Mouse (Mus musculus) liver, embryonic 11.5 days (tissue): ENCODE results near the gene Lrmda. TPM values are rescaled to one million over a fixed set of nuclear protein-coding genes. Genes with fewer than 3 reads are reported as not detected.

Source experiments
- ATAC-seq: fragments of 200-750 bp; cut with Nextera tagmentation; replicated peaks from 2 replicates; pipeline ENCODE4 v1.8.0; 2017; ENCODE audit warnings: moderate number of reproducible peaks, mild to moderate bottlenecking, moderate TSS enrichment, moderate library complexity; ENCODE audit not compliant: low FRiP score
- DNase-seq: peaks from one replicate; pipeline ENCODE4 v3.0.0-alpha.2; 2017; ENCODE audit warnings: low spot score
- H3K27ac ChIP-seq: fragments of 300-500 bp; sonication (generic); 2 replicates; pipeline ENCODE4 v1.5.1; 2014; ENCODE audit warnings: mild to moderate bottlenecking, low read depth, low read length, control low read depth
- H3K27me3 ChIP-seq: fragments of 300-500 bp; sonication (generic); replicated peaks from 2 replicates; pipeline ENCODE4 v1.6.1; 2014; ENCODE audit warnings: low read length, mixed read lengths; ENCODE audit not compliant: control insufficient read depth, insufficient read depth
- H3K36me3 ChIP-seq: fragments of 300-500 bp; sonication (generic); 2 replicates; pipeline ENCODE4 v1.6.1; 2014; ENCODE audit warnings: mild to moderate bottlenecking, low read length, moderate library complexity, mixed read lengths; ENCODE audit not compliant: control insufficient read depth, insufficient read depth
- H3K4me1 ChIP-seq: fragments of 300-500 bp; sonication (generic); replicated peaks from 2 replicates; pipeline ENCODE4 v1.6.1; 2014; ENCODE audit warnings: low read length, mixed read lengths; ENCODE audit not compliant: control insufficient read depth, insufficient read depth
- H3K4me2 ChIP-seq: fragments of 300-500 bp; sonication (generic); 2 replicates; pipeline ENCODE4 v1.6.1; 2014; ENCODE audit warnings: mild to moderate bottlenecking, control low read depth, moderate library complexity
- H3K4me3 ChIP-seq: fragments of 300-500 bp; sonication (generic); 2 replicates; pipeline ENCODE4 v1.5.1; 2014; ENCODE audit warnings: low read depth, low read length, control low read depth
- H3K9ac ChIP-seq: fragments of 300-500 bp; sonication (generic); 2 replicates; pipeline ENCODE4 v1.6.1; 2014; ENCODE audit warnings: low read depth, low read length, control low read depth
- H3K9me3 ChIP-seq: fragments of 300-500 bp; sonication (generic); 2 replicates; pipeline ENCODE4 v1.6.1; 2016; ENCODE audit warnings: low read length, inconsistent platforms, mixed read lengths; ENCODE audit not compliant: control insufficient read depth
- WGBS: fragments of 180-500 bp; shearing (Covaris S2); extraction: QIAGEN DNeasy Blood & Tissue Kit; methylation state at CpG from one replicate; pipeline ENCODE4 v1.1.7; 2014; 5-methylcytosine and 5-hydroxymethylcytosine counted together
- polyA plus RNA-seq: library from polyadenylated mRNA; unstranded; fragments of >200 nt; fragmentation: Nextera tagmentation; extraction: Ambion mirVana; gene quantifications from 2 replicates; pipeline ENCODE4 v1.2.1, GENCODE M21; 2014

Lrmda gene
- polyA plus RNA-seq, 1 experiment from 2014 or later = 0.53 TPM

DNA sequence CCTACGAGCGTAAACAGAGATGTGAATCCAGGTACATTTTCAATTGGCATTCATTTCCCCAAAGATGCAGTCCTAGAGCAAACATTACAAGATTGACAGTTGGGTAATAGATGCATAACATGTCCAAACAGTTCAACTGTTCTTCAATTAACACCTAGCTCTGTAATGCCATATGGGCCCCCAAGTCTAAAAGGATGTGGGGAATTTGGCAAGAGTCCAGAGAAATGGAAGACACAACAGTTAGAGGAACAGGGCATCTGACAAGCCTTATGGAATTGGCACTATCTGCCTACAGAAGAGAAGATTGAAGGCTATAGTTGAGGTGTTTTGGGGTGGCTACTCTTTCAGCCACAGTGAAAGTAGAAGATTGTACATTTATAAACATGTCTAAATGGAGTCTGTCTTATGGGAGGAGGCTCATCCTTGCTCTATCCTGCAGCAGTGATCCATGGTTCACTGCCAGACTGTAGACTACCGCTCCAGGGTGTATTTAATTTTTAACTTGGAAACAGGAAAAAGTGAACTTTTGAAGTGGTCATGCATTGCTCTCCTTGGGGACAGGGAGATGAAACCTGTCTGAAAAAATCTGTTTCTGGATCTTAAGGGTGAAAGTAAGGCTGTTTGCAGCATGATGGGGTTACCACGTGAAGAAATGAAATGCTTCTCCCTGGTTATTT lies 245.9 kb downstream of the Lrmda start:
- Histone ChIP-seq H3K9me3 (no peaks in the 10 kb centered on the region), H3K4me3 (no peak overlapping the region), H3K27ac (no peak overlapping the region), H3K27me3 (no peaks in the 10 kb centered on the region), H3K4me2 (no peak overlapping the region), H3K4me1 (no peaks in the 10 kb centered on the region), H3K9ac (no peak overlapping the region), H3K36me3 (no peaks in the 10 kb centered on the region)
- no peak for DNase-seq
- 83% methylated on average over 4 of the region's 4 CpGs for WGBS
- ATAC-seq = no peak

DNA sequence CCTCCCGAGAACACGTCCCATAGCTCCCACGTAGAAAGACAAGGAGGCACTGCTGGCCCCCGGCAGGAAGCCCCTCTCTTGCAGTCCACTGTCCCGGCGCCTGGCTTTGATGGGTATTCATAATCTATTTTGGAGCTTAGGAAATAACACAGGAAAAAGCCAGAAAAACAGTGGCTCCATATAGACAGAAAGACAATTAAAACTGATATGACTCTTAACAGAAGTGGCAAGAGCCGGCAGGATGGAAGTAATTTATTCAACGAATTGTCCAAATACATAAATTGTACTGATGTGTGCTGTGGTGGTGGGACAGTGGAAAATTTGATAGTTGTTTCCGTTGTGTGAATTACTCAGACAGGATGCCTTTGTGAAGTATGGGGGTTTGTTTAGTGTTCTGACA lies 250.3 kb downstream of the Lrmda start:
- 80% methylated on average over 9 of the region's 9 CpGs for WGBS
- no peaks in the 10 kb centered on the region for H3K36me3 ChIP-seq
- ATAC-seq = no peak

DNA sequence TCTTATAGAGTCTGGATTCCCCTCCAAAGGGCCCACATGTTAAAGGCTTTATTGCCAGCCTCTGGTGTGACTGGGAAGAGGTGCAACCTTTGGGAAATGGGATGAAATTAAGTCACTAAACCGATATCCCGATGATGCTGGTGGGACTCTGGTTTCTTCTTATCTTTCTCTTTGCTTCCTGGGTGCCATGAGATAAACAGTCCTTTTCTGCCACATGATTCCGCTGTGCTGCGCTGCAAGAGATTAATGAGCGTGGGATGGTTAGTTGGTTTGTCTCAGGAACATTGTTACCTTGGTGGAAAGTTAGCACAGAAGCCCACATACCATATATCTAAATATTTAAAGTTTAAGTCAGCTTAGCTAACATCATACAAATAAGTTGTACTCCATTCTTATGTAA lies 258.5 kb downstream of the Lrmda start:
- no peaks in the 10 kb centered on the region for H3K4me1 ChIP-seq
- H3K36me3 ChIP-seq = no peaks in the 10 kb centered on the region
- H3K27ac ChIP-seq = no peak overlapping the region
- DNase-seq = no peak
- no peaks in the 10 kb centered on the region for H3K27me3 ChIP-seq
- H3K4me2 ChIP-seq = no peak overlapping the region
- H3K4me3 ChIP-seq = no peak overlapping the region
- no peak overlapping the region for H3K9ac ChIP-seq
- no peaks in the 10 kb centered on the region for H3K9me3 ChIP-seq
- WGBS = 81% methylated on average over 5 of the region's 5 CpGs
- ATAC-seq = no peak

More for the DNA sequence above, 250.3 kb downstream of the Lrmda start:
- no peaks in the 10 kb centered on the region for H3K4me1 ChIP-seq
- H3K27me3 ChIP-seq = no peaks in the 10 kb centered on the region
- no peak overlapping the region for H3K27ac ChIP-seq
- H3K4me2 ChIP-seq = no peak overlapping the region
- no peak for DNase-seq
- no peak overlapping the region for H3K9ac ChIP-seq
- no peak overlapping the region for H3K4me3 ChIP-seq
- H3K9me3 ChIP-seq = no peaks in the 10 kb centered on the region

DNA sequence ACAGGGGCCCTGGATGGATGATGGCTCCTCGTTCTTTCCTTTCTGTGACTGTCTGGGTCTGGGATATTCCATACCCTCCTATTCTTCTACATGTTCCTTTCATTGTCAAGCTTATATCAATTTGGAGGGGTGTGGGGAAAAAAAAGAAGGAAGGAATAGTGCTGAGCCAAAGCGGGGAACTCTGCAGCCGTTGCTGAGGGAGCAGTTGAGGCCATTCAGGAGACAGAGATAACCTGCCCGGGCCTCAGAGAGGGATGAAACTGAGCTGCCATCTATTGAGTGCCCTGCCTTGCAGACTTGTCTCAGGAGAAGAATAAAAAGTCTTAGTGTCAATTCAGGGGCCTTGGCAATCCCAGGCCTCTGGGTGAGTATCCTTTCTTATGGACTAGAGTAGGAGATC lies 260.1 kb downstream of the Lrmda start:
- Histone ChIP-seq H3K36me3 (no peaks in the 10 kb centered on the region), H3K27me3 (no peaks in the 10 kb centered on the region), H3K9ac (no peak overlapping the region), H3K9me3 (no peaks in the 10 kb centered on the region), H3K4me3 (no peak overlapping the region), H3K4me1 (no peaks in the 10 kb centered on the region), H3K4me2 (no peak overlapping the region), H3K27ac (no peak overlapping the region)
- WGBS = 71% methylated on average over 4 of the region's 4 CpGs
- DNase-seq (no peak), ATAC-seq (no peak)

DNA sequence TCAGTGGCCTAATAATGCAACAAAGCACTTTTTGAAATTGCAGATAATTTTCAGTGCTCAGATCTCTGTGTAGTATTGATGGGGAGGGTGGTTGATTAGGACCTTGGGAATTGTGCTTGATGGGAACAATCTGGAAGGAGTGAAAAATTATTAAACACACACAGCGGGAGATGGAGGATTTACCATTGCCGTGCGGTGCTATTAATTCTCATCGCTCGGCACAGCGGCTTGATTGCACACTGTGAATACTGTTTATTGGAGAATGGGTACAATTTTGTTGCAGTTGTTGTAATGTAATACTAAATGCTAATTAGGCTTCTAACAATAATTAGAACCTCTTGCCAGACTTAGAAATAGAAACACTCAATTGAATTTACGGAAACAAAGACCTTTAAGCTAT lies 262.1 kb downstream of the Lrmda start:
- no peaks in the 10 kb centered on the region for H3K27me3 ChIP-seq
- H3K4me2 ChIP-seq = no peak overlapping the region
- H3K9ac ChIP-seq = no peak overlapping the region
- H3K4me1 ChIP-seq = no peaks in the 10 kb centered on the region
- DNase-seq = no peak
- H3K4me3 ChIP-seq = no peak overlapping the region
- no peak for ATAC-seq
- H3K27ac ChIP-seq = no peak overlapping the region
- WGBS = 88% methylated on average over 7 of the region's 7 CpGs
- no peaks in the 10 kb centered on the region for H3K9me3 ChIP-seq
- no peaks in the 10 kb centered on the region for H3K36me3 ChIP-seq

DNA sequence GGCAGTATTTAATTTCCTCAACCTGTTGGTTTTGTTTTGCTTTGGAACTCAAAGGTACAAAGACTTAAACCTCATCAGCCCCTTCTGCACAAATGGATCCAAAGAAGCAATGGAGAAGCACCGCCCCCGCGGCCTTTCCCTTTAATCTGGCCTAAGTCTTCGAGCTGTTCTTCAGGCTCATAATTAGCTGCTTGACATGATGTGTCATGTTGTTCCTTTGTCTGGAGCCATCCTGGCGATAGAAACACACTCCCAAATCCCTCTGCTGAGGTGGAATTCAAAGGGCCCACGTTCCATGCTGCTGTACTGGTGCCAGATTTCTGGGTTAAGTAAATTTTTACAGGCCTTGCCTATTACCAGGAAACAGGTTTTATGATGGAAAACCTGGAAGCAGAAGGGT lies 263.3 kb downstream of the Lrmda start:
- 80% methylated on average over 6 of the region's 6 CpGs for WGBS

DNA sequence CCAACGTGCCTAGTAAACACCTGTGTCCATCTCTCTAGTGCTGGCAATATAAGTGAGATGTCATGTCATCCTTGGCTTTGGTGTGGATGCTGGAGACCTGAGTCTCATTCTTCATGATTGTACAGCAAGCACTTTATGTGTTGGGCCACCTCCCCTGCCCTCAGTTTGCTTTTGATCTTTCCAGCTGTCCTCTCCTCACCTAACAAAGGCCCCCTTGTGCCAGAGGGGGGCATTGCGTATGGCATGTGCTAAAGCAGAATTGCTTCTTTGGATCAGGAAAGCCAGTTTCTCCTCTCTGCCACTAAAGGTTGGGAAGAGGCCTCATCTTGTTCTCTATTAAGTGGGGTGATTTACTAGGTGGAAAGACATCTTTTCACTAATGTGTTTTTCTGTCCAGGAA lies 264.2 kb downstream of the Lrmda start:
- H3K9ac ChIP-seq = no peak overlapping the region
- H3K4me1 ChIP-seq = no peaks in the 10 kb centered on the region
- H3K4me3 ChIP-seq = no peak overlapping the region
- H3K36me3 ChIP-seq = no peaks in the 10 kb centered on the region
- H3K4me2 ChIP-seq = no peak overlapping the region
- no peaks in the 10 kb centered on the region for H3K27me3 ChIP-seq
- 82% methylated on average over 2 of the region's 2 CpGs for WGBS
- no peak overlapping the region for H3K27ac ChIP-seq
- no peak for ATAC-seq
- no peak for DNase-seq
- H3K9me3 ChIP-seq = no peaks in the 10 kb centered on the region

More for the DNA sequence above, 263.3 kb downstream of the Lrmda start:
- Histone ChIP-seq H3K9ac (no peak overlapping the region), H3K4me1 (no peaks in the 10 kb centered on the region), H3K4me3 (no peak overlapping the region), H3K27me3 (no peaks in the 10 kb centered on the region), H3K36me3 (no peaks in the 10 kb centered on the region), H3K27ac (no peak overlapping the region), H3K9me3 (no peaks in the 10 kb centered on the region), H3K4me2 (no peak overlapping the region)
- ATAC-seq (no peak), DNase-seq (no peak)

DNA sequence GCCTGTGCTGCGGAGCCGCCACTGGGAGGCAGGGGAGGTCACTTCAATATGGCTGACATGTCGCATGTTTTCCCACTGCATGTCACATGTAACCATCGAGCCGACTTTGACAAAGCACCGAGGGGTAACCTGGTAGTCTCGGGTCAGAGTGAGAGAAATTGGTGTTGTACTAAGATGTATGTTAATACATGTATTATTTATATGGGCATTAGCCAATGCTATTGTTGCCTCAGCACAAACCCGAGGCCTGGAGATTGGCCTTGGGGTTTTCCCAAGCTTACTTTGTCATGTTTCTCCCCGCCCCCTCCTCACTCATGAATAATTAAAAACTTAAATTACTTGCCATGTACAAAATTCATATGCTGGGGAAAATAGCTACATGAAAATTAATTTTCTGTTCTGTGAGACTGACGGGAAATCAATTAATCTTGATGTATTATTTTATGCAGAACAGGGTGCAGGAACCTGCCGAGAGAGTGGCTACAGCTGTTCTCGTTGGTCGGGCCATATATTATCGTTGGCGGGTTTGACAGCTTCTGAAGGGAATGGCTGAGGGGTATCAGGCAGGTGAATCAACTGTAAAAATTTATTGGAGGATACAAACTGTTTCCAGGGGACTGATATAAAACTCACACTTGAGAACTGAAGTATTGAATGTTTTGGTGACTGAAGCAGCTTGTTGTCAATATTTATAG lies 265.5 kb downstream of the Lrmda start:
- H3K4me3 ChIP-seq = no peak overlapping the region
- H3K9me3 ChIP-seq = no peaks in the 10 kb centered on the region
- no peaks in the 10 kb centered on the region for H3K36me3 ChIP-seq
- no peak overlapping the region for H3K27ac ChIP-seq
- H3K4me1 ChIP-seq = no peaks in the 10 kb centered on the region
- H3K9ac ChIP-seq = no peak overlapping the region
- no peaks in the 10 kb centered on the region for H3K27me3 ChIP-seq
- ATAC-seq (no peak), DNase-seq (no peak)
- H3K4me2 ChIP-seq = no peak overlapping the region
- 85% methylated on average over 15 of the region's 15 CpGs for WGBS

DNA sequence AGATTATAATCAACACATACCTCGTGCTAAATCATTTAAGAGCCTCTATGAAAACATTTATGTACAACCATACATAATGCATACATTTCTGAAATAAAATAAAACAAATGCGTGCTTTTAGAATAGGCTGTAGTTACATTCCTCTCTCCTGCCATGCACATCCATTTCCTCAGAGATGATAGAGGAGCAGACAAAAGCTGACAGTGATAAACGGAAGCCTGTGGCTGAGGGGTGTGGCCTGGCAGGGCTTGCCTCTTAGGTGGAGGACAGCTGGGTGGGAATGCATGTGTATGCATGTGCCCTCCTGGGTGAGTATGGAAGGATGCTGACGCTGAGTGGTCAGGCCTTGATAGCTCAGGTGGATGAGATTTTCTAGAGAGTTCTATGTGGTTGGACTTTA lies 266.3 kb downstream of the Lrmda start:
- DNase-seq (no peak), ATAC-seq (no peak)
- Histone ChIP-seq H3K27me3 (no peaks in the 10 kb centered on the region), H3K36me3 (no peaks in the 10 kb centered on the region), H3K4me2 (no peak overlapping the region), H3K4me3 (no peak overlapping the region), H3K4me1 (no peaks in the 10 kb centered on the region), H3K27ac (no peak overlapping the region), H3K9me3 (no peaks in the 10 kb centered on the region), H3K9ac (no peak overlapping the region)
- 50% methylated on average over 4 of the region's 4 CpGs for WGBS
